Mouse (Mus musculus): Measurements from ENCODE around the gene Krt84.
A peak's percentile ranks its signal among the peaks of the same experiment; 100 is the strongest.
"Not testable (repeated sequence)": the region's sequence is repeated elsewhere in the genome, so short reads cannot be mapped to it uniquely, and the experiment has no call there.

The Krt84 gene

GRCm38 (mm10) chr15:101532720-101533119 is at the start of gene Krt84:
Krt84 (minus strand) TSS chr15:101532820.
- DNase-seq = no peak

GRCm38 (mm10) chr15:101581701-101582100 is 49.1 kb upstream of the Krt84 start:
- no peak for DNase-seq

- DNase-seq = no peak
Observed at GRCm38 (mm10) chr15:101575506-101575905, 42.9 kb upstream of the Krt84 start.

- DNase-seq = no peak
Observed at GRCm38 (mm10) chr15:101573796-101574345, 41.3 kb upstream of the Krt84 start, which contains the start of gene Krt75. Krt75 (minus strand) TSS chr15:101573904.

DNA sequence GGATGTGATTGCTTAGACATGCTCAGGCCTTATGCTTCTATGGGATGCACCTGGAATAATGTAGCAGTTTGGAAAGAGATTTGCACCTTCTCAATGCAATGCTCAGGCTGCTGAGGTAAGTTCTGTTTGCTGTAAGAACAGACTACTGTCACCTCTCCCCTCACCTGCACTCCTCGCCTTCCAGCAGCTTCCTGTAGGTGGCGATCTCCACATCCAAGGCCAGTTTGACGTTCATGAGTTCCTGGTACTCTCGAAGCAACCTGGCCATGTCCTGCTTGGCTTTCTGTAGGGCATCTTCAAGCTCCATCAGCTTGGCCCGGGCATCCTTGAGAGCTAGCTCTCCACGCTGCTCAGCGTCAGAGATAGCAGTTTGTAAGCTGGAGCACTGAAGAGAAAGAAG is 35.2 kb upstream of the Krt84 start:
- DNase-seq = peak; percentile 19

GRCm38 (mm10) chr15:101562850-101563249 is 30.2 kb upstream of the Krt84 start, which contains the start of gene Krt90:
Krt90 (minus strand) TSS chr15:101562950.
- DNase-seq = no peak

DNA sequence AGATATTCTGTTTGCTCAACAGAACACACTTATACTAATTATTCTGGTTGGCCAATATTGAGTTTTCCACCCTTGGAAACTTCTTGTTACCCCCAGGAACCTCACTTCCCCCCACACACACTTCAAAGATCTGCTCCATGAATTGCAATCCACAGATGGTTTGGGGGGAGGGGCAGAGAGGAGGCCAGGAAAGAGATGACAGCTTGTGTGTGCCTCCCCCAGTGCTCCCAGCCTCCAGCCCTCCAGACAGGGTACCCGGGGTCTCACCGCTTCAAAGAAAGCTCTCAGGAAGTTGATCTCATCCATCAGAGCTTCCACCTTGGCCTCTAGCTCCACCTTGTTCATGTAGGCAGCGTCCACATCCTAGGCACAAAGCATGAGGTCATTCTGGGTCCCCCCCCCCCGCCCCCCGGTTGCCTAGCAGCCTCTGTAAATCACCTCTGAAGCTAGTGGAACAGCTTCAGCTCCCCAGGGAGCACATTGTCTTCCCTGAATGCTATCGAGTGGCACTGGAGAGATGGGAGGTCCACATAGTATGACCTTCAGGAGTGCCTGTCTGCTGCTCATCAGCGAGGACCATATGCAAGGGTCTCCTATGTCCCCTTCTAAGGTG is 25.5 kb upstream of the Krt84 start:
- no peak for DNase-seq

GRCm38 (mm10) chr15:101553169-101553568 is 20.5 kb upstream of the Krt84 start:
- DNase-seq = no peak

DNA sequence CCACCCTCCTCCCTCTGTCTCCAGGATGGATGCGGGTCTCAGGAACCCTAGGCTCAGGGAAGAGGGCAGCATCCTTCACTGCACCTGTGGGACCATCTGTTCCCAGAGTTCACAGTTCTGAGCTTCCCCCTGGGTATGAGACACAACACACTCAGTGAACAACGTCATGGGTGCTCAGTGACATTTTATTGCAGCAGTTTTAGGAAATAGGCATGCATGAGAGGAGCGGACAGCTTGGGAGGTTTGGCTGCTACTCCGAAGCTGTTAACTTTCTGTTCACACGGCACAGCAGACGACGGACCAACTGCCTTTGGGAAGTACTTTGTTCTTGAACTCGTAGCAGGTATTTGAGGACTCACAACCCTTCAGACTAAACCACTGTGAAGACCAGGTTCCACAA is 19.6 kb upstream of the Krt84 start:
- no peak for DNase-seq

DNA sequence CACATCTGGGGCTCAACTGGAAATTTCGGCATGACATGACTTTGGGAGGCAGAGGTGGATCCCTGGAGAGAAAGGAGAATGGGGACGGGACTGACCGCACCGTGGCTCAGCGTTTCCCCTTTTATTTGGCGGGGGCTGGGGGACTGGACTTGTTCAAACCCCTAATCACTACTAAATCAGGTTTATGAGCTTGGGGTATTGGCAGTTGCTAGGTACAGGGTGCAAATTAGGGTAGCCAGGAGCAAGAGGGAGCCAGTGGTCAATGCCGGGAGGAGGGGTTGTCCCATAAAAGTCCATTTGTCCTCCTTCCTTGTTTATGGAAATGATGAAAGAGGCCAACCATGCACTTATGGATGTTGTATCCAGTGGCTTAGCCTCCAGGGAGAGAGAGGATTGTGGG is 17.9 kb upstream of the Krt84 start, which contains the start of gene Krt82:
Gene Krt82, minus strand, starts transcription at position 101 of the 400 bp plus-strand sequence.
- no peak for DNase-seq

DNA sequence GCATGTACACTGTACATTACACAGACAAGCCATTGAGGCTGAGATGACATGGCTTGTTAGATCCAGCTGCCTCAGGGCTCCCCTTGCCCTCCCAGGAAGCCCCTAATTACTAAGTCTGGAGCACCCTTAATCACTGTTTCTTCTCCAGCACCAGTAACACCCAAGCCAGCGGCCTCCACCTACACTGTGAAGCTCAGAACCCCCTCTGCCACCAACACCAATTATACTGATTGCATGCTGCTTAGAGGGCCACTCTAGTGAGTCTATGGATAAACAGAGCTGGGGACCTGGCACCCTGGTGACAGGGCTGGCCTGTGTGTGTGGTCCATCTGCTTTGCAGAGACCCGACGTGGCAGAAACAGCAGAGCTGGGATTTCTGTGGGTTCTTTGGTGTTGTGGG is 11.9 kb upstream of the Krt84 start:
- DNase-seq = no peak

DNA sequence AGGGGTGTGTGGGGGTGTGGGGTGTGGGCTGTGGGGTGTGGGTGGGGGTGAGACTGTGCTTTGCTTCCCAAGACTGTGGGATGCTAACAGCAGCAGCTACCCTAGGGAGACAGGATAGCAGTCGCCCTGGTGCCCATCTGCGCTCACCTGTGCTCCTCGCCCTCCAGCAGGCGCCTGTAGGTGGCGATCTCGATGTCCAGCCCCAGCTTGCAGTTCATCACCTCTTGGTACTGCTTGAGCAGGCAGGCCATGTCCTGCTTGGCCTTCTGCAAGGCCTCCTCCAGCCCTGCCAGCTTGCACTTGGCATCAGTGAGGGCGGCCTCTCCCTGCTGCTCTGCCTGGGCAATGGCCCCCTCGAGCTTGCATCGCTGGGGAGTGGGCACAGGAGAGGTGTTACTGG is 9.9 kb upstream of the Krt84 start:
- no peak for DNase-seq

DNA sequence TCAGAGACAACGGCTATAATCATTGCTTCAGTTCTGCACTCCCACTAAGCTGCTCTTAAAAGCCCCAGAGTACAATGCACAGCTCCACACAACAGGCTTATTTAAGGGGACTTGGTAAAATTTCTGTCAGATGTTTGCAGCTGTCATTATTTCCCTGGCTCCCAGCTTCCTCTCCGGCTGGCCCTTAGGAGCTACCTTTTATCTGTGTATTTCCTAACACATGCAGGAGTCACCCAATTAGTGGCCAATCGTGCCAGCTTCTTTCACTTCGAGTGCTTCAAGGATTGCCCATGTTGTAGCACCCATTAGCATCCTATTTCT is 5.9 kb upstream of the Krt84 start:
- no peak for DNase-seq

- no peak for DNase-seq
Observed at GRCm38 (mm10) chr15:101537864-101538579, 5.4 kb upstream of the Krt84 start.

DNA sequence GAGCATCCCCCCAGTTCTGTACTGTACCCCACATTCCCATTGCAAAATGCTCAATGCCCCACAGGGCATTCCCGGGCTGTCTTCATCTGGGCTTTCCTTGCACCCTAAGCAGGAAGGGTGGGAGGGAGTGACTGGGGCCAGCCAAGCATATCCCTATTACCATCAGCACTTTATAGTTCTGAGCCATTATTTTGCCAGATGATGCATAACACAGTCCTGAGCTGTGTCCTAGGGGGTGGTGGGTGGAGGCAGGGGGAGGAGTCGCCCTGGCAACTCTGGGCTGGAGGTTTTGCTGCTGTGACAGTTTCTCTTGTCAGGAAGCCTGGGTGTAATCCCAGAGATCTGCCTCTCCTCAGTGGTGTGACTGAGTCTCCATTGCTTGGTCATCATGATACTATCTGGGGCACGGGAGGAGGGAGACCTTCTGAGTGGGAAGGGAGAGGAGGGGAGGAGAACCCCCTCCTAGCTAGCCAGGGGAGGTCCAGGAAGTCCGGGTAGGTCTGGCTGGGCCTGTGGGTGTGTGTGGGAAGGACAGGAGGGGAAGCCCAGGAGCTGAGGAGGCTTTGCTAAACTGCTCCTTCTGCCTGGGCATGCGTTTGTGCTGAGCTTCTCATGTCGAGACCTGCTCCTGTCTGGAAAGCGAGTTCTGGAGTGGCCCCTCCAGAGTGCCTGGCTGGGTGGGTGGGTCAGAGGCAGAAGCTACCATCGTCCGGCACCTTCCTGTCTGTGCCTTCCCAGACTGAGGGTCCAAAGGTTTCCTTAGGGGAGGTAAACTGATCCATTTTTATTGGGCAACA is 3.6 kb upstream of the Krt84 start:
- DNase-seq = no peak

DNA sequence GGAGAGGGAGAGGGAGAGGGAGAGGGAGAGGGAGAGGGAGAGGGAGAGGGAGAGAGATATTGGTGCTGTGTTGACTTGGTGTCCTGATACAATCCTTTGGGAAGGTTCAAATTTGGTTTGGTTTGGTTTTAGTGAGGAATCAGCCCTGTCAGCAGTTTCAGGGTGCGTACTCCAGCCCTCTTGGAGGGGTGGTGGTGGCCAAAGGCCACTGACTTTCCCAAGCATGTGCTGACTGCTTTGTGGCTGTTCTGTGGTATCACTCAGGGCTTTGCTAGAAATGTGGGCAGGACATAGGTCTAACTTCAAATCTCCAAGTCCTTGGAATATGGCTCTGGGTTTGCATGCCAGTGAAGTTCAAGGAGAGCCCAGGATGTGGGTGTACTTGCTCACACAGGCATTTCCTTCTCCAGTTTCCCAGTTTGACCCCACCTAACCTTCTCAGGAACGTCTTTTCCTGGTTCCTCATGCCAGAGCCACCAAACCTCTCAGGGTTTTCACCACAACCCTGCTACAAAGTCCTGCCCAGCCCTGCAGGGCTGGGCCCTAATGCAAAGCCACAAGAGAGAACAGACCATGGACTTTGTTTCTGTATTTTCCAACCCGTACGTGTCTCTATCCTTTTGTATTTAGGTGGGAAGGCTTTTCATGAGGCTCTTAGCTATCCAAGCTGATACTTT is 9.9 kb downstream of the Krt84 start:
- peak; percentile 59 for DNase-seq

DNA sequence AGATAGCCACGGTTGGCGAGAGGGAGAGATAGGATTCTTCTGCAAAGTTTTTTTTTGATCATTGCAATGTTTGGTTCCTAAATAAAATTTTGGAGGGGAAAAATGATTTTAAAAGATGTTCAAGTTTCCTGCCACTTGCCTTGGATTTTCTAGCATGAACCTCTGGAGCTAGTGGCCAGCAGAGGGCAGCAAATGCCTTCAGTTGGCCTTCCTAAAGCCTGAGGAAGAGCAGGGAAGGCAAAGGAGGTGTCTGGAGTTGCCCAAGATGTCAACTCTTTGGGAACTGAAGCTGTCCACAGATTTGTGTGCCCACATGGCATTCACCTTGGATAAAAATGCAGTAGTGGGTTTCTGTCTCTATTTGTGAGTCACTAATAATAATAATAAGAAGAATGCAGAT is 12.8 kb downstream of the Krt84 start:
- DNase-seq = peak; percentile 76

DNA sequence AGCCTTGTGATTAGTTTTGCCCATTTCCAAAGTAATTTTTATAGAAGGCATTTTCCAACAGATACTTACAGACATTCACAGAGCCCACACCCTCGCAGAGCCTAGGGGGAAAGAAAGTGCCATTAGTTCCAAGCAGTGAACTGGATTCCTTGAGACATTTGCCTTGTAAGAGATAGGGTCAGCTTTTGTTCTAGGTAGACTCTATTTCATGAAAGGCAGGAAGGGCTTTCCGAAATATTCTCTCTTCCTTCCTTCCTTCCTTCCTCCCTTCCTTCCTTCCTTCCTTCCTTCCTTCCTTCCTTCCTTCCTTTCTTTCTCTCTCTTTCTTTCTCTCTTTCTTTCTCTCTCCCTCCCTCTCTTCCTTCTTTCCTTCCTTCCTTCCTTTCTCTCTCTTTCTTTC is 15.5 kb downstream of the Krt84 start, which contains the start of gene Gm49425:
Gene Gm49425, minus strand, starts transcription at position 101 of the 400 bp plus-strand sequence.
- DNase-seq = not testable (repeated sequence)

GRCm38 (mm10) chr15:101508247-101508646 is 24.4 kb downstream of the Krt84 start:
- DNase-seq = peak; percentile 11

GRCm38 (mm10) chr15:101506896-101507758 is 25.5 kb downstream of the Krt84 start:
- peak; percentile 33 for DNase-seq

- DNase-seq = peak; percentile 58
Observed at GRCm38 (mm10) chr15:101497181-101497580, 35.4 kb downstream of the Krt84 start.

- DNase-seq = no peak
Observed at GRCm38 (mm10) chr15:101495266-101495665, 37.4 kb downstream of the Krt84 start.
